Mouse (Mus musculus) liver, embryonic 16.5 days (tissue): ENCODE results near the gene Bricd5. TPM values are rescaled to one million over a fixed set of nuclear protein-coding genes. Genes with fewer than 3 reads are reported as not detected.

Experiments
- ATAC-seq: fragments of 200-750 bp; cut with Nextera tagmentation; 2 replicates; pipeline ENCODE4 v1.8.0; 2017; ENCODE audit warnings: low read depth, mild to moderate bottlenecking, moderate number of reproducible peaks, moderate library complexity
- H3K27ac ChIP-seq: fragments of 300-500 bp; sonication (generic); 2 replicates; pipeline ENCODE4 v1.5.1; 2014; ENCODE audit warnings: mild to moderate bottlenecking, low read length
- H3K27me3 ChIP-seq: fragments of 300-500 bp; sonication (generic); 2 replicates; pipeline ENCODE4 v1.6.1; 2014; ENCODE audit warnings: low read depth, low read length, mixed read lengths; ENCODE audit not compliant: control insufficient read depth, insufficient read depth
- H3K36me3 ChIP-seq: fragments of 300-500 bp; sonication (generic); 2 replicates; pipeline ENCODE4 v1.6.1; 2014; ENCODE audit warnings: mild to moderate bottlenecking; ENCODE audit not compliant: control insufficient read depth, insufficient read depth
- H3K4me1 ChIP-seq: fragments of 300-500 bp; sonication (generic); 2 replicates; pipeline ENCODE4 v1.6.1; 2014; ENCODE audit warnings: low read depth, low read length, mixed read lengths; ENCODE audit not compliant: control insufficient read depth
- H3K4me2 ChIP-seq: fragments of 300-500 bp; sonication (generic); 2 replicates; pipeline ENCODE4 v1.6.1; 2014; ENCODE audit warnings: low read depth, low read length, mixed read lengths
- H3K4me3 ChIP-seq: fragments of 300-500 bp; sonication (generic); 2 replicates; pipeline ENCODE4 v1.5.1; 2014; ENCODE audit warnings: low read depth, mild to moderate bottlenecking, low read length
- H3K9ac ChIP-seq: fragments of 300-500 bp; sonication (generic); 2 replicates; pipeline ENCODE4 v1.6.1; 2014; ENCODE audit warnings: low read depth, low read length
- H3K9me3 ChIP-seq: fragments of 300-500 bp; sonication (generic); replicated peaks from 2 replicates; pipeline ENCODE4 v1.6.1; 2016; ENCODE audit warnings: low read length; ENCODE audit not compliant: control insufficient read depth
- WGBS: fragments of 180-500 bp; shearing (Covaris S2); extraction: QIAGEN DNeasy Blood & Tissue Kit; methylation state at CpG from one replicate; pipeline ENCODE4 v1.1.7; 2014; ENCODE audit not compliant: insufficient replicate concordance; 5-methylcytosine and 5-hydroxymethylcytosine counted together
- polyA plus RNA-seq: library from polyadenylated mRNA; unstranded; fragments of >200 nt; fragmentation: Nextera tagmentation; extraction: Ambion mirVana; gene quantifications from 2 replicates; pipeline ENCODE4 v1.2.1, GENCODE M21; 2015

The Bricd5 gene
- polyA plus RNA-seq, 1 experiment from 2014 or later = not detected

- H3K36me3 ChIP-seq = peaks cover 15% of the 10 kb centered on the region
- WGBS = under 1% methylated on average over 75 of the region's 75 CpGs
- ATAC-seq = peak; percentile 98
- no peaks in the 10 kb centered on the region for H3K9me3 ChIP-seq
- no peaks in the 10 kb centered on the region for H3K27me3 ChIP-seq
- H3K4me1 ChIP-seq = peaks cover 23% of the 10 kb centered on the region
- H3K4me3 ChIP-seq = peak within 1 kb of the TSS; percentile 94
- peak within 1 kb of the TSS; percentile 91 for H3K4me2 ChIP-seq
- peak within 1 kb of the TSS; percentile 93 for H3K27ac ChIP-seq
- H3K9ac ChIP-seq = peak within 1 kb of the TSS; percentile 96
Observed at GRCm38 (mm10) chr17:24469910-24470602, 3.6 kb upstream of the Bricd5 start, which contains the start of the genes E4f1 and Pgp. E4f1 (minus strand) TSS chr17:24470313. Pgp (plus strand) TSS chr17:24470392.

- H3K4me3 ChIP-seq = peak overlapping the region; percentile 94
- no peaks in the 10 kb centered on the region for H3K9me3 ChIP-seq
- peak; percentile 16 for ATAC-seq
- peaks cover 24% of the 10 kb centered on the region for H3K36me3 ChIP-seq
- peak overlapping the region; percentile 96 for H3K9ac ChIP-seq
- H3K27me3 ChIP-seq = no peaks in the 10 kb centered on the region
- under 1% methylated on average over 68 of the region's 68 CpGs for WGBS
- H3K4me2 ChIP-seq = peak overlapping the region; percentile 91
- peak overlapping the region; percentile 88 for H3K27ac ChIP-seq
- peaks cover 23% of the 10 kb centered on the region for H3K4me1 ChIP-seq
Observed at GRCm38 (mm10) chr17:24470701-24471527, 2.8 kb upstream of the Bricd5 start.

- ATAC-seq = no peak
Observed at GRCm38 (mm10) chr17:24472512-24472911, 1.2 kb upstream of the Bricd5 start.

GRCm38 (mm10) chr17:24474557-24474956, 873 bp downstream of the Bricd5 start:
- ATAC-seq = no peak
- H3K4me1 ChIP-seq = peaks cover 31% of the 10 kb centered on the region
- H3K36me3 ChIP-seq = peaks cover 39% of the 10 kb centered on the region
- no peak overlapping the region for H3K9ac ChIP-seq
- no peak overlapping the region for H3K4me2 ChIP-seq
- 70% methylated on average over 5 of the region's 5 CpGs for WGBS
- H3K4me3 ChIP-seq = no peak overlapping the region
- H3K9me3 ChIP-seq = no peaks in the 10 kb centered on the region
- H3K27ac ChIP-seq = no peak overlapping the region
- H3K27me3 ChIP-seq = no peaks in the 10 kb centered on the region

More at GRCm38 (mm10) chr17:24472512-24472911, 1.2 kb upstream of the Bricd5 start:
- H3K9ac ChIP-seq = peak overlapping the region; percentile 96
- 75% methylated on average over 4 of the region's 4 CpGs for WGBS
- no peaks in the 10 kb centered on the region for H3K9me3 ChIP-seq
- no peaks in the 10 kb centered on the region for H3K27me3 ChIP-seq
- H3K27ac ChIP-seq = no peak overlapping the region; the same call in 1 of the 2 replicates
- H3K36me3 ChIP-seq = peaks cover 39% of the 10 kb centered on the region
- peaks cover 23% of the 10 kb centered on the region for H3K4me1 ChIP-seq
- peak overlapping the region; percentile 94 for H3K4me3 ChIP-seq
- H3K4me2 ChIP-seq = peak overlapping the region; percentile 91

- Histone ChIP-seq H3K4me2 (no peak overlapping the region), H3K27ac (no peak overlapping the region), H3K9me3 (no peaks in the 10 kb centered on the region), H3K4me1 (peaks cover 37% of the 10 kb centered on the region), H3K27me3 (no peaks in the 10 kb centered on the region), H3K9ac (no peak overlapping the region), H3K36me3 (peaks cover 39% of the 10 kb centered on the region), H3K4me3 (no peak overlapping the region)
- ATAC-seq = no peak
- WGBS = 82% methylated on average over 6 of the region's 6 CpGs
Observed at GRCm38 (mm10) chr17:24475586-24475985, 1.9 kb downstream of the Bricd5 start.

- H3K9ac ChIP-seq = no peak overlapping the region
- H3K36me3 ChIP-seq = peaks cover 39% of the 10 kb centered on the region
- no peak overlapping the region for H3K27ac ChIP-seq
- no peak overlapping the region for H3K4me3 ChIP-seq
- H3K27me3 ChIP-seq = no peaks in the 10 kb centered on the region
- ATAC-seq = no peak
- 78% methylated on average over 10 of the region's 10 CpGs for WGBS
- H3K4me1 ChIP-seq = peaks cover 35% of the 10 kb centered on the region
- H3K9me3 ChIP-seq = no peaks in the 10 kb centered on the region
- no peak overlapping the region for H3K4me2 ChIP-seq
Observed at GRCm38 (mm10) chr17:24476022-24476776, 2.5 kb downstream of the Bricd5 start.

GRCm38 (mm10) chr17:24477053-24477984, 3.6 kb downstream of the Bricd5 start:
- Histone ChIP-seq H3K9me3 (no peaks in the 10 kb centered on the region), H3K9ac (peak overlapping the region; percentile 84), H3K36me3 (peaks cover 39% of the 10 kb centered on the region), H3K27me3 (no peaks in the 10 kb centered on the region), H3K4me2 (peak overlapping the region; percentile 75), H3K4me1 (peaks cover 24% of the 10 kb centered on the region), H3K27ac (peak overlapping the region; percentile 92), H3K4me3 (peak overlapping the region; percentile 74)
- WGBS = 85% methylated on average over 20 of the region's 20 CpGs
- ATAC-seq = no peak
